Mouse (Mus musculus): ENCODE measurements around the gene Tns3.

- TF ChIP-seq CTCF (IDR thresholded peaks at IDR 0.05; ENCODE audit: low read depth): no peak
- TF ChIP-seq EP300 (IDR thresholded peaks at IDR 0.05; ENCODE audit: low read depth): no peak
Observed at GRCm38 (mm10) chr11:8626715-8627114, 37.6 kb downstream of the Tns3 start.

All from liver, postnatal 0 days (tissue).